Mouse (Mus musculus): ENCODE results near the gene Acot7.

DNA sequence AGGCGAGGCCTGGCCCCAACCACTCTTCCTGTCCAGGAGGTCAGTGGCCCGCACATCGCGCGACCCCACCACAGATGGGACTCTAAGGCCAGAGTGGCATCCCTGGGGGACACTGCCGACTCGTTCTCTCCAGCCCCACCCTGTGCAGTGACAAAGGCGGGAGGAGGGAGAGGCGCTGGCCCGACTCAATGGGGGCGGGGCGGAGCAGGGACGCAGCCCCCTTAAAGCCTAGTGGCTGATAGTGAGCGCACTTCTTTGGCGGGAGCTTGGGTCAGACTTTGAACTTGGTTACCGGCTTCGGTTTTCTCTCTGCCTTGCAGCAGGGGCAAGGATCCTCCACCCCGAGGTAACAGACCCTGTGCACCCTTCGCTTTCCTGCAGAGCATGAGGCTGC is 18.7 kb upstream of the Acot7 start:
- TF ChIP-seq CTCF (IDR thresholded peaks at IDR 0.05; ENCODE audit: borderline replicate concordance, extremely low read depth, insufficient read depth, insufficient read length) (no peak), POLR2A (IDR thresholded peaks at IDR 0.05; ENCODE audit: borderline replicate concordance, extremely low read depth, insufficient read depth, insufficient read length, poor library complexity, severe bottlenecking) (no peak)
